Mouse (Mus musculus) bone marrow, adult 2 months (tissue): ENCODE measurements around the gene Slu7. TPM values are rescaled to one million over a fixed set of nuclear protein-coding genes. Genes with fewer than 3 reads are reported as not detected.
A peak's percentile ranks its signal among the peaks of the same experiment; 100 is the strongest.

Source experiments
- H3K27ac ChIP-seq: fragments of 200-500 bp; 2 replicates; pipeline ENCODE4 v1.5.1; 2012; ENCODE audit warnings: low read depth, mild to moderate bottlenecking, control low read depth, inconsistent platforms, low read length; ENCODE audit not compliant: control insufficient read depth, poor library complexity, insufficient read depth
- H3K4me1 ChIP-seq: fragments of 200-500 bp; 2 replicates; pipeline ENCODE4 v1.6.1; 2011; ENCODE audit warnings: low read length; ENCODE audit not compliant: control insufficient read depth, insufficient read depth
- H3K4me3 ChIP-seq: fragments of 200-500 bp; replicated peaks from 2 replicates; pipeline ENCODE3; 2011; ENCODE audit warnings: mild to moderate bottlenecking, low read depth, low read length, control low read depth; ENCODE audit not compliant: control insufficient read depth
- CTCF ChIP-seq: fragments of 200-500 bp; IDR thresholded peaks from 2 replicates; pipeline ENCODE4 v1.5.1; 2011; ENCODE audit warnings: low read length, control low read depth; ENCODE audit not compliant: control insufficient read depth, insufficient read depth
- POLR2A ChIP-seq: fragments of 200-500 bp; IDR thresholded peaks from 2 replicates; pipeline ENCODE4 v1.6.1; 2011; ENCODE audit warnings: low read depth, mild to moderate bottlenecking, control low read depth, low read length, borderline replicate concordance; ENCODE audit not compliant: control insufficient read depth
- WGBS: fragments of 180-500 bp; shearing (Covaris S2); methylation state at CpG from one replicate; pipeline ENCODE4 v1.1.7; 2018; 5-methylcytosine and 5-hydroxymethylcytosine counted together
- polyA plus RNA-seq: library from polyadenylated mRNA; stranded (reverse); fragments of >200 nt; gene quantifications from 2 replicates; pipeline ENCODE4 v1.2.4, GENCODE M21; 2011; ENCODE audit warnings: low replicate concordance; ENCODE audit not compliant: missing spikeins, insufficient read depth, insufficient read length

The Slu7 gene
- polyA plus RNA-seq, 1 experiment: 26.8 TPM

DNA sequence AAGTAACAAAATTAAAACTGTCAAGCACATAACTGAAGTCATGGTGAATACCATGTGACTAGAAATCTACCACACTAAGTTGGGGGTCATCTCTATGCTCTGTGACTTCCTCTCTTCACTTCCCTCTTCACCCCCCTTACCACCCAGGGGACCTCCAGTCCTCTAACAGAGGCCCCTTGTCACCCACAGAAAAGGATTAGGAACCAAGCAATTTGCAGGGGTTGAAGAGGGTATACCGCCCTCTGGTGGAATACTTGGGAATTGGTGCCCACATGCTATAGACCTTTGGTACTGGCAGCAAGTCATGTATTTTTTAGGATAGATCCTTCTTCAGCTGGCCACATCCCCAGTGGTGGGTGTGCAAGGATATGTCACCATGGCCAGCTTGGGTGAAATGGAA lies 22.1 kb upstream of the Slu7 start:
- Histone ChIP-seq H3K4me1 (no peaks in the 10 kb centered on the region), H3K4me3 (no peak overlapping the region), H3K27ac (no peak overlapping the region)
- TF ChIP-seq CTCF (peak; percentile 40), POLR2A (no peak)
- WGBS: 0% methylated on average over 1 of the region's 1 CpGs

DNA sequence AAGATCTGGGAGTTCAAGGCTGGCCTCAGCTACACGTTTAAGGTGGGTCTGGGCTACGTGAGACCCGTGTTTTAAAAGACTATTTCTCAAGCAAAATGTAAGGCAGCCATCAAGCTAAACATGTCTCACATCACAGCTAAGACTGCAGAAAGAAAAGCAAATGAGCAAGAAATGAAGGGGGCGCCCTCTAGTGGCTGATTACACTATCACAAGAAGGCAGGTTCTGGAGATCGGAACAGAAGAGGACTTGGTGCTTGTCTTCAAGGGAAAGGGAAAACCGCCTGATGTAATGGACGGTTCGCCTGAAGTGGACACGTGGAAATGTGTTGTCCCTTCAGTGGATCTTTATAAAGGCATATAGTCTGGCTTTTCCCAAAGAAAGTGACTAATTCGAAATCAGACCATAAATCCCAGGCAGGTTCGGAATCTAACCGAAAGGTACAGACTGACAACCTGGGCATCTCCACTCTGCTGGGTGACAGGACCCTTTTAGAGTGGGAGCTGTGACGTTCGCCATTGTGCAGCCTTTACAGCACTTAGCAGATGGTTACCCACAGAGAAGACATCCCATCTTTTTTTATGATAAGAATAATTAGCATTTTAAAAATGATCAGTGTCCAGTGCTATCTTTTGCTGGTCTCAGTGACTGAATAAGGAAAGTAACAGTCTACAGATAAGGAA lies 20.6 kb upstream of the Slu7 start:
- Histone ChIP-seq H3K4me3 (no peak overlapping the region), H3K27ac (no peak overlapping the region), H3K4me1 (no peaks in the 10 kb centered on the region; the same call in 1 of the 2 replicates)
- no peak for TF ChIP-seq POLR2A
- peak; percentile 43; the same call in 1 of the 2 replicates for TF ChIP-seq CTCF
- 24% methylated on average over 14 of the region's 14 CpGs for WGBS

DNA sequence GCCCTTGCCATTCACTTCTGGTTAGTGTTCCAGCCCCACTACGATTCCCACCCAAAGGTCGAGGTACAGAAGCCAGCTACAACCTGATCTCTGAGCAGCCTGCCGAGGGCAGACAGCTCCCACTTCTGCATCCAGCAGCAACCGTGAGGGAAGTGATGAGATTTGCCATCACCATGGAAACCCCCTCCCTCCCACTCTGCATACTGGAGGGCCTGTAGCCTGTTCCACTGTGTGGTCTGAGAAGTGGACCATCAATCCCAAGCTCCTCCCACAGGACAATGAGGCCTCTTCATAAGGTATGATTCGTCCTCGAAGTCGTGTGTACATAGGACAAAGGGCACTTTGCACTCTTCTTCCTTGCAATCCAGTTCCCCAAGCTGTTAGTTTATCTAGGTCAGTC lies 16.3 kb upstream of the Slu7 start:
- Histone ChIP-seq H3K27ac (no peak overlapping the region), H3K4me3 (no peak overlapping the region), H3K4me1 (no peaks in the 10 kb centered on the region; the same call in 1 of the 2 replicates)
- TF ChIP-seq CTCF (no peak), POLR2A (no peak)
- WGBS: 66% methylated on average over 7 of the region's 7 CpGs

DNA sequence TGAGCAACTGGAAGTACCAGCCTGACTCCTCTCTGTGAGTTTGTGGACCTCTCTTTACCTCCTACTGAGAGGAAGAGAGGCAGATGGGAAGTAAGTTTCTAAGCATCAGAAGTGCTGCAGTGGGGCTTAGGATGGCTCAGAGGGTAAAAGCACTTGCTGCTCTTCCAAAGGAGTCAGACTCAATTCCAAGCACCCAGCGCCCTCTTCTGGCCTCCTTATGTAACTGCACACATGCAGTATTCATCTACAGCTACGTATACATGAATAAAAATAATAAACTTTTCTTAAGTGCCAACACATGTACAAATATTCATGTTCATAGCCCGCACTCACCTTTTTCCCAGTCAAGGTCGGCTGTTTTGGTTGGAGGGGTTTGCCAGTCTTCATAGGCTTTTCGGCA lies 9.2 kb upstream of the Slu7 start:
- H3K4me3 ChIP-seq: no peak overlapping the region
- H3K27ac ChIP-seq: no peak overlapping the region
- no peak for TF ChIP-seq POLR2A
- TF ChIP-seq CTCF: 0 out of 2 replicates have a peak, but pooled peaks have one; percentile 23
- 75% methylated on average over 5 of the region's 5 CpGs for WGBS
- H3K4me1 ChIP-seq: no peaks in the 10 kb centered on the region; the same call in 1 of the 2 replicates

DNA sequence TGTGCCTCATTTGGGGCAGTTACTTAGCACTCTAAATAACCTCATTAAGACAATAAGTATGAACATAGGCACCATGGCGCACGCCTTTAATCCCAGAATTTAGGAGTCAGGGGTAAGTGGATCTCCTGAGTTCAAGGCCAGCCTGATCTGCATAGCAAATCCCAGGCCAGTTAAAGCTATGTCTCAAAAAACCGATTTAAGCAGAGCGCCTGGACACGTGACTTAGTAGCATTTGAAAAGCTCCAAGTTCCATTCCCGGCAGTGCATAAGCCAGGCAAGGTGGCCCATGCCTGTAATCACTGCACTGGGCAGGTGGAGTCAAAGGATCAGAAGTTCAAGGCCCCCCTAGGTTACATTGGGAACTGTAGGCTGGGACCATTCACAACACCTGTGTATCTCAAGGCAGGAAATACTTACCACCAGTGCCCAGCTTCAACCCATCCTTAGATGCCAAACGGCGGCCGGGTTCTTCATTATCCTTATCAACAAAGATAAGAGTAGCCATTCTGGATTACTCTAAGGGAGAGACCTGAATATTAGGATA lies 8.3 kb upstream of the Slu7 start:
- H3K4me3 ChIP-seq: no peak overlapping the region
- WGBS: 83% methylated on average over 9 of the region's 9 CpGs
- no peak overlapping the region for H3K27ac ChIP-seq
- TF ChIP-seq CTCF (no peak), POLR2A (no peak)
- no peaks in the 10 kb centered on the region; the same call in 1 of the 2 replicates for H3K4me1 ChIP-seq

DNA sequence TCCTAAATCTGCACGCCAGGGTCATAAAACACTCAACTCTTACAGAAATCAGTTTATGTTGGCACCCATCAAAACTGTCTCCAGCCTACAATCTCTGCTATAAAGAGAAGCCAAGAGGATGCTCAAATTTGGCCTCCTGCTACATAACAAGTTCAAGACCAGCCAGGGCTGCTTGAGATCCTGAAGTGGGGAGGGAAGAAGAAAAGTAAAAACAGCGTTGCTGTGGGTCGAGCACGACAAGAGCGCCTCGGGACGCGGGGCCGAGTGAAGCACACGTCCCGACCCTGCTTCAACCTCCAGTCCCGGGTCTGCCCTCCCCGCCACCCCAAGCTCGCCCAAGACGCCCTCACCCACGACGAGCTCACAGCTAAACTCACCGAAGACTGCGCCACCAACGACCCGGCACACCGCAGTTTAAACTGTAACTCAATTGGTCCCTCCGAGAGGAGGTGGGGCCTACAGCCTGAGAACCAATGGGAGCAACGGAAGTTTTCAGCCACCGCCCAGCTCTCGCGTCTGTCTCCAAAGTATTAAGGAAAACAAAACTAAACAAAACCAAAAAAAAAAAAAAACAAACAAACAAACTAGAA lies 7.6 kb upstream of the Slu7 start, which contains the start of gene Pttg1:
TSS of gene Pttg1 (minus strand) at position 428 of the 590 bp plus-strand sequence.
- Histone ChIP-seq H3K4me3 (peak within 1 kb of the TSS; percentile 87), H3K27ac (peak within 1 kb of the TSS; percentile 49), H3K4me1 (no peaks in the 10 kb centered on the region; the same call in 1 of the 2 replicates)
- TF ChIP-seq POLR2A (peak; percentile 91), CTCF (0 out of 2 replicates have a peak, but pooled peaks have one; percentile 2)
- 4% methylated on average over 27 of the region's 27 CpGs for whole genome bisulfite sequencing

DNA sequence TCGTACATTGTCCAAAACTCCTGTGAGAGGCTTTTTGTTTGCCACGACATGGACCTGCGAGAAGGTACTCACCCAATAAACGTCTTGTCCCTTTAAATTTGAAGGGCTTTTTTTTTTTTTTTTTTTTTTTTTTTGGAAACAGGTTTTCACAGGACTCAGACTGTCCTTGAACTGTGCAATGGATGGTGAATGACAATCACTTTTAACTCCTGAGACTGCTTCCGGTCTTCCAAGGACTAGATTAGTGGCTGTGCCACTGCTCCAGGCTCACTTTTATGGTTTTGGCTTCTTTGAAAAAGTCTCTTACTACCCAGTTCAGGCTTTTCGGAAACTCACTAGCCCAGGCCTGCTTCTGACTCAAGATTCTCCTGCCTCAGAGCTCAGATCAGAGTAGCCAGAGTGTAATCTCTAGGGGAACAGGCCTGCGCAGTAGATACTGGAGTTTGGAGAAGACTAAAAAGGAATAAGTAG lies 7.1 kb upstream of the Slu7 start:
- 21% methylated on average over 7 of the region's 7 CpGs for WGBS
- Histone ChIP-seq H3K4me1 (no peaks in the 10 kb centered on the region; the same call in 1 of the 2 replicates), H3K4me3 (no peak overlapping the region), H3K27ac (0 out of 2 replicates have a peak overlapping the region, but pooled peaks have one; percentile 32)
- no peak for TF ChIP-seq CTCF
- TF ChIP-seq POLR2A: no peak

DNA sequence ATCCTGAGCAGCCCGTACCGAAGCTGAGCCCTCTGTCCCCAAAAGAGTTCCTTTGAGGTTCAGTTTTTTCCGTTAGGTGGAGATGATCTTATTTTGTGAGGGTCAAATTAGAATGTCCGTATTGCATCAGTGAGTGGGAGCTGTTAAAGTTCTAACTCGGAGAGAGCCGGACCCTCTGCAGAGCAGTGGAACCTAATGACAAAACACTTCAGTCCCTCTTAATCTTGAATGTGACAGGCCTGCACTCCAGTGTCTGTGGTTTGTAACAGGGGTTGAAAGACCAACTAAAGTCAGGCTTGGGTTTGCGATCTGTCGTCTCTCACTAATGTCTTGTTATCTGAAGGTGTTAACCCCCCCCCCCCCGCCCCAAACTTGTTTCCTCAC lies 472 bp downstream of the Slu7 start:
- H3K27ac ChIP-seq: peak overlapping the region; percentile 60
- H3K4me1 ChIP-seq: no peaks in the 10 kb centered on the region
- peak overlapping the region; percentile 97 for H3K4me3 ChIP-seq
- TF ChIP-seq POLR2A (no peak), CTCF (no peak)
- WGBS: 1% methylated on average over 9 of the region's 9 CpGs
